Mouse (Mus musculus) C2C12 (cell line): Measurements from ENCODE around the gene Slc39a12. TPM values are rescaled to one million over a fixed set of nuclear protein-coding genes. Genes with fewer than 3 reads are reported as not detected.

Source experiments
- H3K27me3 ChIP-seq: one replicate; pipeline ENCODE4 v1.6.1; 2011; ENCODE audit not compliant: control insufficient read depth, insufficient read depth, insufficient read length
- H3K36me3 ChIP-seq: one replicate; pipeline ENCODE4 v1.6.1; 2011; ENCODE audit not compliant: control insufficient read depth, insufficient read depth
- H3K4me3 ChIP-seq: one replicate; pipeline ENCODE4 v1.5.1; 2011; ENCODE audit warnings: mild to moderate bottlenecking, control low read depth; ENCODE audit not compliant: poor library complexity, insufficient read depth, severe bottlenecking
- H3K79me2 ChIP-seq: one replicate; pipeline ENCODE4 v1.6.1; 2011; ENCODE audit not compliant: control insufficient read depth, insufficient read depth
- H3K79me3 ChIP-seq: one replicate; pipeline ENCODE4 v1.6.1; 2011; ENCODE audit warnings: low read depth, control low read depth
- H3ac ChIP-seq: one replicate; pipeline ENCODE3; 2011; ENCODE audit warnings: low read depth; ENCODE audit not compliant: control insufficient read depth, insufficient read length
- CEBPB ChIP-seq: IDR thresholded peaks from one replicate; pipeline ENCODE4 v1.6.1; 2011; ENCODE audit warnings: low read depth, mild to moderate bottlenecking, control low read depth, moderate library complexity
- CTCF ChIP-seq: IDR thresholded peaks from one replicate; pipeline ENCODE4 v1.5.1; 2011; ENCODE audit not compliant: control insufficient read depth, insufficient read depth, insufficient read length
- FOSL1 ChIP-seq: IDR thresholded peaks from one replicate; pipeline ENCODE4 v1.8.0; 2011; ENCODE audit warnings: mild to moderate bottlenecking, low read length; ENCODE audit not compliant: poor library complexity, insufficient read depth, severe bottlenecking
- MAX ChIP-seq: IDR thresholded peaks from one replicate; pipeline ENCODE4 v1.6.1; 2011; ENCODE audit warnings: mild to moderate bottlenecking, control low read depth
- MYOD1 ChIP-seq: IDR thresholded peaks from one replicate; pipeline ENCODE4 v1.6.1; 2011; ENCODE audit warnings: low read depth; ENCODE audit not compliant: control insufficient read depth, insufficient read length
- MYOG ChIP-seq: IDR thresholded peaks from one replicate; pipeline ENCODE4 v1.6.1; 2011; ENCODE audit not compliant: control insufficient read depth, insufficient read length; ENCODE audit errors: extremely low read depth
- USF1 ChIP-seq: IDR thresholded peaks from one replicate; pipeline ENCODE4 v1.6.1; 2011; ENCODE audit warnings: low read depth, mild to moderate bottlenecking, control low read depth, moderate library complexity
- polyA plus RNA-seq: library from polyadenylated mRNA; unstranded; fragments of >200 nt; fragmentation: generic; extraction: Trizol; gene quantifications from one replicate; pipeline ENCODE4 v1.2.1, GENCODE M21; 2012; ENCODE audit warnings: missing spikeins

Gene Slc39a12
- polyA plus RNA-seq, 1 experiment: not detected

- Histone ChIP-seq H3ac (no peak overlapping the region), H3K79me3 (no peaks in the 10 kb centered on the region), H3K4me3 (no peak overlapping the region), H3K36me3 (no peaks in the 10 kb centered on the region), H3K79me2 (no peaks in the 10 kb centered on the region), H3K27me3 (no peaks in the 10 kb centered on the region)
- TF ChIP-seq MAX (no peak), CEBPB (no peak), MYOD1 (no peak), CTCF (no peak), FOSL1 (no peak), USF1 (no peak), MYOG (no peak)
Measured at GRCm38 (mm10) chr2:14537781-14538180, 149.7 kb downstream of the Slc39a12 start.

- Histone ChIP-seq H3K36me3 (no peaks in the 10 kb centered on the region), H3K4me3 (no peak overlapping the region), H3K27me3 (no peaks in the 10 kb centered on the region), H3K79me2 (no peaks in the 10 kb centered on the region), H3ac (no peak overlapping the region), H3K79me3 (no peaks in the 10 kb centered on the region)
- no peak for TF ChIP-seq MYOG
- TF ChIP-seq MAX: no peak
- no peak for TF ChIP-seq FOSL1
- TF ChIP-seq CEBPB: no peak
- TF ChIP-seq CTCF: no peak
- TF ChIP-seq USF1: no peak
- TF ChIP-seq MYOD1: no peak
Measured at GRCm38 (mm10) chr2:14543355-14543754, 155.2 kb downstream of the Slc39a12 start.

GRCm38 (mm10) chr2:14543773-14544172 is 155.7 kb downstream of the Slc39a12 start:
- Histone ChIP-seq H3K4me3 (no peak overlapping the region), H3K79me2 (no peaks in the 10 kb centered on the region), H3K79me3 (no peaks in the 10 kb centered on the region), H3K36me3 (no peaks in the 10 kb centered on the region), H3ac (no peak overlapping the region), H3K27me3 (no peaks in the 10 kb centered on the region)
- TF ChIP-seq FOSL1: no peak
- TF ChIP-seq CTCF: no peak
- no peak for TF ChIP-seq USF1
- TF ChIP-seq MYOD1: no peak
- TF ChIP-seq MYOG: no peak
- no peak for TF ChIP-seq MAX
- TF ChIP-seq CEBPB: no peak

Other genes with a start within 250 kb of the Slc39a12 start
- gene Tmem236, start 213.8 kb upstream of the Slc39a12 start, polyA plus RNA-seq: 0.01 TPM
- gene Mrc1, start 158.9 kb upstream of the Slc39a12 start, polyA plus RNA-seq: 0.07 TPM
- 2.4 TPM for gene Cacnb2, start 214.8 kb downstream of the Slc39a12 start, polyA plus RNA-seq